Mouse (Mus musculus): ENCODE results near the gene Rcc1l. TPM values are rescaled to one million over a fixed set of nuclear protein-coding genes. Genes with fewer than 3 reads are reported as not detected.
A peak's percentile ranks its signal among the peaks of the same experiment; 100 is the strongest.

Gene Rcc1l
- polyA plus RNA-seq, 1 experiment from 2014 or later: 14.7 TPM

GRCm38 (mm10) chr5:134164688-134165087 lies 11.9 kb downstream of the Rcc1l start:
- no peak overlapping the region for H3K27ac ChIP-seq (ENCODE audit: low read depth, low read length)
- no peak overlapping the region for H3K4me3 ChIP-seq (ENCODE audit: low read depth, low read length)
- H3K4me1 ChIP-seq (replicated peaks; ENCODE audit: control insufficient read depth, insufficient read depth, low read length): no peaks in the 10 kb centered on the region
- no peaks in the 10 kb centered on the region for H3K9me3 ChIP-seq (ENCODE audit: control insufficient read depth)
- no peaks in the 10 kb centered on the region for H3K27me3 ChIP-seq (replicated peaks; ENCODE audit: control insufficient read depth, insufficient read depth, low read length)
- 64% methylated on average over 5 of the region's 5 CpGs for WGBS
- no peak for ATAC-seq
- TF ChIP-seq CTCF (IDR thresholded peaks at IDR 0.05; ENCODE audit: low read depth): no peak
- H3K9ac ChIP-seq (ENCODE audit: low read depth, low read length): no peak overlapping the region
- no peak overlapping the region for H3K4me2 ChIP-seq (replicated peaks; ENCODE audit: low read depth)
- H3K36me3 ChIP-seq (ENCODE audit: control insufficient read depth, insufficient read depth): peaks cover 63% of the 10 kb centered on the region

DNA sequence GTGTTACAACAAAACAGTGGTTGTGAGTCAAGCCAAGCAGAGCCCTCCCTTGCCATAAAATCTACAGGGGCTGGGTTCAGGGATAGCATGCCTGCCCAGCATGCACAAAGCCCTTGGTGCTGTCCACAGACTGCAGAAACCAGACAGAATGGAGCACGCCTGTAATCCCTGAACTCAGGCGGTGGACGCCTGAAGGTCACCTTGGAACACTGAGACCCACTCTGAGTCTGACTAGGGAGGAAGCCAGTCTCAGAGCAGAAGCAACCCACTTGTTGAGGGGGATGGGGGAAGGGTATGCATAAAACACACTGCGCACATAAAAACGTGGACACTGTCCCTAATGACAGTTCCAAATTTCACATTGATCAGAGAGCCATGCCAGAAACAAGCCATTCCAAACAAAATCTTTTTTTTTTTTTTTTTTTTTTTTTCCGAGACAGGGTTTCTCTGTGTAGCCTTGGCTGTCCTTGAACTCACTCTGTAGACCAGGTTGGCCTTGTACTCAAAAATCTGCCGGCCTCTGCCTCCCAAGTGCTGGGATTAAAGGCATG lies 20.6 kb downstream of the Rcc1l start:
- 91% methylated on average over 7 of the region's 7 CpGs for WGBS
- no peaks in the 10 kb centered on the region for H3K9me3 ChIP-seq (ENCODE audit: control insufficient read depth)
- no peak overlapping the region for H3K4me2 ChIP-seq (replicated peaks; ENCODE audit: low read depth)
- H3K9ac ChIP-seq (ENCODE audit: low read depth, low read length): no peak overlapping the region
- no peaks in the 10 kb centered on the region for H3K27me3 ChIP-seq (replicated peaks; ENCODE audit: control insufficient read depth, insufficient read depth, low read length)
- peaks cover 52% of the 10 kb centered on the region for H3K36me3 ChIP-seq (ENCODE audit: control insufficient read depth, insufficient read depth)
- H3K4me3 ChIP-seq (ENCODE audit: low read depth, low read length): no peak overlapping the region
- no peaks in the 10 kb centered on the region for H3K4me1 ChIP-seq (replicated peaks; ENCODE audit: control insufficient read depth, insufficient read depth, low read length)
- no peak for ATAC-seq
- H3K27ac ChIP-seq (ENCODE audit: low read depth, low read length): no peak overlapping the region
- TF ChIP-seq CTCF (IDR thresholded peaks at IDR 0.05; ENCODE audit: low read depth): no peak

- Histone ChIP-seq H3K4me3 (ENCODE audit: low read depth, low read length) (no peak overlapping the region), H3K4me1 (replicated peaks; ENCODE audit: control insufficient read depth, insufficient read depth, low read length) (no peaks in the 10 kb centered on the region), H3K36me3 (ENCODE audit: control insufficient read depth, insufficient read depth) (peaks cover 41% of the 10 kb centered on the region), H3K9me3 (ENCODE audit: control insufficient read depth) (no peaks in the 10 kb centered on the region), H3K27ac (ENCODE audit: low read depth, low read length) (no peak overlapping the region), H3K9ac (ENCODE audit: low read depth, low read length) (no peak overlapping the region), H3K4me2 (replicated peaks; ENCODE audit: low read depth) (no peak overlapping the region), H3K27me3 (replicated peaks; ENCODE audit: control insufficient read depth, insufficient read depth, low read length) (no peaks in the 10 kb centered on the region)
- 73% methylated on average over 11 of the region's 11 CpGs for WGBS
- no peak for ATAC-seq
- TF ChIP-seq CTCF (IDR thresholded peaks at IDR 0.05; ENCODE audit: low read depth): no peak
Measured at GRCm38 (mm10) chr5:134151895-134152294, 24.7 kb downstream of the Rcc1l start.

DNA sequence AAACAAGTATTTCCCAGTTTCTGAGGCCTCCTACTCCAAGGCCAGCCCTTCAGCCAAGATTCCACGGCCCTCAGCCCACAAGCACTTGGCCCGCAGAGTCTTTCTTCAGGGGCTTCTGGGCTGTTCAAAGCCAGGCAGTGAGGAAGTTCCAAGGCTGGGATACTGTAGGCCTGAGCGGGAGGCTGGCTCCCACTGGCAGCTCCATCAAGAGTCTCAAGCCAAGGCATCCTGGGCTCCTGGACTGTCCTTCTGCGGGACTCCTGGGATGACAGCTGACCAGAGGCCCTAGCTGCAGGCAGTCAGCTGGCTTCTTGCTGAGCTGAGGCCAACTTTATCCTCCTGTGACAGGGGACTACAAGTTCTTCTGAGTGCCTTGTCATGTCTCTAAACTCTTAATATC lies 28.4 kb downstream of the Rcc1l start:
- no peaks in the 10 kb centered on the region for H3K9me3 ChIP-seq (ENCODE audit: control insufficient read depth)
- ATAC-seq: no peak
- 86% methylated on average over 4 of the region's 4 CpGs for WGBS
- H3K4me3 ChIP-seq (ENCODE audit: low read depth, low read length): no peak overlapping the region
- H3K9ac ChIP-seq (ENCODE audit: low read depth, low read length): no peak overlapping the region
- no peak overlapping the region for H3K4me2 ChIP-seq (replicated peaks; ENCODE audit: low read depth)
- no peak overlapping the region for H3K27ac ChIP-seq (ENCODE audit: low read depth, low read length)
- peaks cover 26% of the 10 kb centered on the region for H3K36me3 ChIP-seq (ENCODE audit: control insufficient read depth, insufficient read depth)
- no peaks in the 10 kb centered on the region for H3K4me1 ChIP-seq (replicated peaks; ENCODE audit: control insufficient read depth, insufficient read depth, low read length)
- no peaks in the 10 kb centered on the region for H3K27me3 ChIP-seq (replicated peaks; ENCODE audit: control insufficient read depth, insufficient read depth, low read length)
- no peak for TF ChIP-seq CTCF (IDR thresholded peaks at IDR 0.05; ENCODE audit: low read depth)

- H3K27ac ChIP-seq (ENCODE audit: low read depth, low read length): no peak overlapping the region
- ATAC-seq: no peak
- H3K9me3 ChIP-seq (ENCODE audit: control insufficient read depth): no peaks in the 10 kb centered on the region
- peaks cover 23% of the 10 kb centered on the region for H3K36me3 ChIP-seq (ENCODE audit: control insufficient read depth, insufficient read depth)
- no peak overlapping the region for H3K4me2 ChIP-seq (replicated peaks; ENCODE audit: low read depth)
- H3K9ac ChIP-seq (ENCODE audit: low read depth, low read length): no peak overlapping the region
- WGBS: 86% methylated on average over 10 of the region's 10 CpGs
- no peaks in the 10 kb centered on the region for H3K27me3 ChIP-seq (replicated peaks; ENCODE audit: control insufficient read depth, insufficient read depth, low read length)
- no peak for TF ChIP-seq CTCF (IDR thresholded peaks at IDR 0.05; ENCODE audit: low read depth)
- H3K4me3 ChIP-seq (ENCODE audit: low read depth, low read length): no peak overlapping the region
- H3K4me1 ChIP-seq (replicated peaks; ENCODE audit: control insufficient read depth, insufficient read depth, low read length): no peaks in the 10 kb centered on the region
Measured at GRCm38 (mm10) chr5:134147194-134147753, 29.3 kb downstream of the Rcc1l start.

DNA sequence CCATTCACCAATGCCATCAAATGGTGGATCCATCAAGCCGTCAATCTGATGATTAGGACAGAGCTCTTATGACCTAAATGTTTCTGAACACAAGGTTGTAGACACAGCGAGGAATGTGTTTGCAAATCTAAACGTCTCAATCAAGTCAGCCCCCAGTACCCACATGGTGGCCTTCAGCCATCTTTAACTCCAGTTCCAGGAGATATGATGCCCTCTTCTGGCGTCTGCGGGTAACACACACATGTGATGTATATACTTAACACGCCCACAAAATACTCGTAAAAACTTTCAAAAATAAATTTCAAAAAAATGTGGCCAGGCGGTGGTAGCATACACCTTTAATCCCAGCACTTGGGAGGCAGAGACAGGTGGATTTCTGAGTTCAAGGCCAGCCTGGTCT lies 31.6 kb downstream of the Rcc1l start:
- TF ChIP-seq CTCF (IDR thresholded peaks at IDR 0.05; ENCODE audit: low read depth): peak; percentile 17; the same call in 1 of the 2 replicates
- Histone ChIP-seq H3K27ac (ENCODE audit: low read depth, low read length) (no peak overlapping the region), H3K4me3 (ENCODE audit: low read depth, low read length) (no peak overlapping the region), H3K36me3 (ENCODE audit: control insufficient read depth, insufficient read depth) (peaks cover 14% of the 10 kb centered on the region), H3K4me1 (replicated peaks; ENCODE audit: control insufficient read depth, insufficient read depth, low read length) (no peaks in the 10 kb centered on the region), H3K9ac (ENCODE audit: low read depth, low read length) (no peak overlapping the region), H3K27me3 (replicated peaks; ENCODE audit: control insufficient read depth, insufficient read depth, low read length) (no peaks in the 10 kb centered on the region), H3K9me3 (ENCODE audit: control insufficient read depth) (no peaks in the 10 kb centered on the region), H3K4me2 (replicated peaks; ENCODE audit: low read depth) (no peak overlapping the region)
- ATAC-seq: no peak
- 91% methylated on average over 8 of the region's 8 CpGs for WGBS

All from intestine, postnatal 0 days (tissue).